Mouse (Mus musculus): ENCODE results near the gene Pin1. TPM values are rescaled to one million over a fixed set of nuclear protein-coding genes. Genes with fewer than 3 reads are reported as not detected.
A peak's percentile ranks its signal among the peaks of the same experiment; 100 is the strongest.
"Not testable (repeated sequence)": the region's sequence is repeated elsewhere in the genome, so short reads cannot be mapped to it uniquely, and the experiment has no call there.

The Pin1 gene
- total RNA-seq, 2 experiments from 2014 or later = 17.3 to 18.6 TPM

GRCm38 (mm10) chr9:20653859-20654258 lies 2.0 kb downstream of the Pin1 start:
- DNase-seq (ENCODE audit: low spot score in 2 of 2) = no peak

- no peak for DNase-seq (ENCODE audit: low spot score in 2 of 2)
Measured at GRCm38 (mm10) chr9:20657546-20657945, 5.7 kb downstream of the Pin1 start.

- peak; percentile 39 to 74 for DNase-seq (ENCODE audit: low spot score in 2 of 2)
Measured at GRCm38 (mm10) chr9:20662325-20662724, 10.4 kb downstream of the Pin1 start.

GRCm38 (mm10) chr9:20662874-20663273 lies 11.0 kb downstream of the Pin1 start:
- DNase-seq (ENCODE audit: low spot score in 2 of 2) = no peak

DNA sequence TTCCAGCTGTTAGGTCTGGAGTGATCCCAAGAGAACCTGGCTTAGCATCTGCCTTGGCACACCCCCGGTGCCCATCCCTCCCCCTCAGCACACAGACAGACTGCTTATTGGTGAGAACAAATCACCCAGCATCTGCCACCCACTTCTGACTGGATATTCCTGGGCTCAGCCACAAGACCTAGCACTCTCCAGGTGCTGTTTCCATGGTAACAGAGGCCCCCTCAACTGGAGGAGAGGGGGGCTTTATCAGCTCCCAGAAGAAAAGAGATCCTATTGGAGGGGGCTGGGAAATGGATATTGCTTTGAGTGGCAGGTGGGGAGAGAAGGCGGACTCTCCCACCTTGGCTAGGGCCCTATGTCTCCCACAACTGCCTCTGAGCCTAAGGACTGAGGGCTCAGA lies 12.1 kb downstream of the Pin1 start:
- no peak for DNase-seq (ENCODE audit: low spot score in 2 of 2)

GRCm38 (mm10) chr9:20664366-20664765 lies 12.5 kb downstream of the Pin1 start:
- DNase-seq (ENCODE audit: low spot score in 2 of 2) = no peak

DNA sequence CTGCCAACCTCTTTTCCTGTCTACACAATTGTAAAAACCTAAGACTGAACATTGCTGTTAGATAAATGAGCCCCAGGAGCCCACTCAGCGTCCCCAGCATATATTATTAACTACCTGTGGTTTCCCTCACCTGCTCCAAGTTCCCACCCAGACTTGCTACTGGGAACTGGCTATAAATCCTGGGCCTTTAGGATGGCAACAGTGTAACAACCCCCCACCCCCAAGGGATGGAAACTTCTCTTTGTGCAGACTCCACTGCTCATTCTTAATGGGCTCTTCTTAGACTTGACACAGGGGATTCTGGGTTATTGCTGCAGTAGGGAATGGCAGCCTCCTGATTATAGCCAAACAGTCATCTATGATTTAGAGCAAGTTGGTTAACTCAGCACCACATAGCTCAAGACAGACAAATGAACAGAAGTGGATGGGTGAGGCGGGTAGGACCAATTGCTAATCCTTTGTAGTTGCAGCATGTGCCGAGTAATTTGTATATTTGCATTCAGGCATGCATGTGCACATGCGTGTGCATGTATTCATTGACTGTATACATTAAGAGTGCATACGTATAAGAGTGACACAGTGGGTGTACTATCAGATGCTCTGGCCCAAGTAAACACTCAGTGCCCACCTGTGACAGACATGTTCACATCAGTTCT lies 13.2 kb downstream of the Pin1 start:
- no peak for DNase-seq (ENCODE audit: low spot score in 2 of 2)

GRCm38 (mm10) chr9:20665925-20666324 lies 14.0 kb downstream of the Pin1 start:
- no peak for DNase-seq (ENCODE audit: low spot score in 2 of 2)

GRCm38 (mm10) chr9:20666510-20667034 lies 14.7 kb downstream of the Pin1 start:
- DNase-seq (ENCODE audit: low spot score in 2 of 2) = no peak

GRCm38 (mm10) chr9:20668065-20668464 lies 16.2 kb downstream of the Pin1 start:
- DNase-seq (ENCODE audit: low spot score in 2 of 2) = no peak

DNA sequence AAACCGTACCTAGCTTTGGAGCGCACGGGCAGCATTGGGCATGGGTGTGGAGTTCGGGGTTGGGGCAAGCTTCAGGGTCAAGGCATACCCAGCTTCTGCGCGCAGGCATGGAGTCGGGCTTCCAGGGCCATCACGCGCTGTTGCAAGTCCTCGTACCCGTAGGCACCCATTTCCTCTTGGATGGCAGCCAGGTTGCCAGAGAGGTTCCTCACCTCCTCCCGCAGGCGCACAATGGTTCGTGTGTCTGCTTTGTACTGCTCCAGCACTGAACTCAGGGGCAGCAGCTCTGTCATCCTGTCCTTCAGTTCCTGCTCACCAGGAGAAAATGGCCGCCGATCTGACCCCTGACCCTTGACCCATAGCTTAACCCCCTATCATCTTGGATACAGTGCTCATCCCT lies 20.2 kb downstream of the Pin1 start:
- no peak for DNase-seq (ENCODE audit: low spot score in 2 of 2)

GRCm38 (mm10) chr9:20677892-20678291 lies 26.0 kb downstream of the Pin1 start:
- DNase-seq (ENCODE audit: low spot score in 2 of 2) = no peak

GRCm38 (mm10) chr9:20680378-20680958 lies 28.6 kb downstream of the Pin1 start:
- no peak for DNase-seq (ENCODE audit: low spot score in 2 of 2)

DNA sequence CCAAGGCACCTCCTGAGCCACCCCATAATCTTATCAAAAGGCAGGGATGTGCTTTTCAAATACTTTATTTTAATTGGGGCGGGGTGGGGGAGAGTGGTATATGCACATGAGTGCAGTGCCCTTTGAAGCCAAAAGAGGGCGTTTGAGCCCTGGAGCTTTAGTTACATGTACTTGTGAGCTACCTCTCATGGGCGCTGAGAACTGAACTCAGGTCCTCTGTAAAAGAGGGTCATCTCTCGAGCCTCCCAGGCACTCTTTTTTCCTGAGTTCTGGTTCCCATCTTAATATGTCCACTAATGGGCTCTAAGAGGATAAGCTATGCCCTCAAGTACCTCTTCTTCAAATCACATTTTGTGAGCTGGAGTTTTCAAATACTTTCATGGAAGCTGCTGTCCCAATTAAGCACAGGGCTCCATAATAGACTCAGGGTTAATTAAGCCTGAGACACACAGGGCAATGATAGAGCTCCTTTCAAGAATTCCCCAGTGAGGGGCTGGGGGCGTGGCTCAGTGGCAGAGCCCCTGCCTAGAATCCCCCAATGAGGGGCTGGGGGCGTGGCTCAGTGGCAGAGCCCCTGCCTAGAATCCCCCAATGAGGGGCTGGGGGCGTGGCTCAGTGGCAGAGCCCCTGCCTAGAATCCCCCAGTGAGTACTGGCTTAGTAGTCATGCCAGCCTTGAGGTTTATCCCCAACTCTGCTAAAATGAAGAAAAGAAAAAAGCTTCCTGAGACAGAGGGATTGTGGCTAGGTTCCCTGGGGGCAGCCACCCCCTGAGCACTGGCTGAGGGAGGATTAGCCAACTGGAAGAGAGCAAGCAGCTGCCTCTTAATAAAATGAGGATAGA lies 29.9 kb downstream of the Pin1 start:
- DNase-seq (ENCODE audit: low spot score in 2 of 2) = no peak

DNA sequence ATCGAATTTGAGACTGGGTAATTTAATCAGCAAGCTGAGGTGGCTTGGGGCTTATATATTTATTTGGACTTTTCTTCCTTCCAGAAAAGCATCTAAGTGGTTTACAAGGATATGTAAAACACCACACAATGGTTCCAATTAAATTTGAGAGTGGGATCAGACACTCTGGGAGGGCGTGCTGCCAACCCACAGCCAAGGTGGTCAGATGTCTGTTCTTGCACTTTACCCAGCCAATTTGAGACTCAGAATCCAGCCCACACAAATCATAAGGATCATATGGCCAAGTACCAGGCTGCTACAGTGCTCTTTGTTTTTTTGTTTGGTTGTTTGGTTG lies 30.5 kb downstream of the Pin1 start:
- no peak for DNase-seq (ENCODE audit: low spot score in 2 of 2)

DNA sequence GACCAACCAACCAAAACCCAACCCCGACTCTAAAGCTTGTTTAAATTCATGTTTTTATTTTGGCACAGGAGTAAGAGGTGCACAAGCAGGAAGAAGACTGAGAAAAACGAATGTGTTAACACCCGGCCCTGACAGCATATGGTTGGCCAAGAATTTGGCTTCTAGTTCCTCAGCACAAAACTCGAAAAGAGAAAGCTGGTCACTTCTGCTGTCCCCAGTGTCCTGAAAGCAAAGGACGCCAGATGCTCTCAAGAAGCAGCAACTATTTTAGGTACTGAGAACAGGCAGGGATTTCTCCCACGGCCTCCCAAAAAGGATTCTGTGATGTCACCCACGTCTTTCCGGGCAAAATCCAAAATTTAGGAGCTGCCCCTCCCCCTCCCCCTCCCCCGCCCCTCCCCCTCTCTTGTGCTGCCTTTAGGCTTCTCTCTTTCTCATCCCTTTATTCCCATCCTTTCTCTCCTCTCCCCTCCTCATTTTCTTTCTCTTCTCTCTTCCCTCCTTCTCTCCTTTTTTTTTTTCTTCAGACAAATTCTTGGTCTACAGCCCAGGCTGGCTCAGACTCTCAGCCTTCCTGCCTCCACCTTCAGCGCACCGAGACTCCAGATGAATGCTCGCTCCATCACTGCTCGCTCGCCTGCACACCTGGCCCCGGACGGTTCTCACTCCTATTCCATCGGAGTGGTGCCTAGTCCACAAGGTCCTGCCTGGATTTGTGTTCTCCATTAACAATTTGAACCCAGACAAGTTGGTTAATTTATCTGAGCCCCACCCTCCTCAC lies 33.4 kb downstream of the Pin1 start:
- no peak for DNase-seq (ENCODE audit: low spot score in 2 of 2)

DNA sequence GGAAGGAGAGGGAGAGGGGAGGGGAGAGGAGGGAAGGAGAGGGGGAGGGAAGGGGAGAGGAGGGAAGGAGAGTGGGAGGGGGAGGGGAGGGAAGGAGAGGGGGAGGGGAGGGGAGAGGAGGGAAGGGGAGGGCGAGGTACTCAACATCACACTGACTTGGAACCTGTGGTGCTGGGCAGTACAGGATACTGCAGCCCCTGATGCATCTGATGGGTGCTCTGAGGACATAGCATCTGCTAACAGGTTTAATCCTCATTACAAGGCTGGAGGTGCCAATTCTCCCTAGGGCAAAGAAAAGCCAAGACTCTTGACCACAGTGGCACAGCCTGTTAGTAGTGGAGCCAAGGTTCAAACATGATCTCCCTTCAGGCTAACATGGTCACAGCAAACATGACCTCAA lies 37.5 kb downstream of the Pin1 start:
- no peak for DNase-seq (ENCODE audit: low spot score in 2 of 2)

GRCm38 (mm10) chr9:20689913-20690312 lies 38.0 kb downstream of the Pin1 start:
- DNase-seq (ENCODE audit: low spot score in 2 of 2) = no peak

DNA sequence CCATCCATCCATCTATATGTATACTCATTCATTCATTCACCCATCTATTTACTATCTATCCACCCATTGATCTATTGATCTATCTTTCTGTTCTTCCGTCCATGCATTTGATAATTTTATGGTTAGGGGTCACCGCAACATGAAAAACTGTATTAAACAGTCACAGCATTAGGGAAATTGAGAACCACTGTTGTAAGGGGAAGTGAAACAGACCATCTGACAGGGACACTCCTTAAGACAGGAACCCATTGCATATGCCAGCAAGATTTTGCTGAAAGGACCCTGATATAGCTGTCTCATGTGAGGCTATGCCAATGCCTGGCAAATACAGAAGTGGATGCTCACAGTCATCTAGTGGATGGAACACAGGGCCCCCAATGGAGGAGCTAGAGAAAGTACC lies 38.6 kb downstream of the Pin1 start:
- not testable (repeated sequence) for DNase-seq (ENCODE audit: low spot score in 2 of 2)

DNA sequence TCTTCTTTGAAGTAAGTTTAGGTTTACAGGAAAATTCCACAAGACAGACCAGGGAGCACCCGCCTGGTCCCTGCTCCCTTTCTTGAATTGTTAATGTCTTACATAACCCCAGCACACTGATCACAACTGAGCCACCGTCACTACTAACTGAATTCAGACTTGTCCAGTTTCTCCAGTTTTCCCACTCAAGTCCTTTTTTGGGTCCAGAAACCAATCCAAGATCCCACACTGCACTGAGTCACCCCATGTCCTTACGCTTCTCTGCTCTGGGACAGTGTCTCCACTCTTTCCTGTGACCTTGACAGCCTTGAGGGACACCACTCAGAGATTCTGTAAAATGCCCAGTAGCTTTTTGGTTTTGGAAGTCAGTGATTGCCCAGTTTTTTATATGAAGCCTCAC lies 41.0 kb downstream of the Pin1 start:
- DNase-seq (ENCODE audit: low spot score in 2 of 2) = no peak

DNA sequence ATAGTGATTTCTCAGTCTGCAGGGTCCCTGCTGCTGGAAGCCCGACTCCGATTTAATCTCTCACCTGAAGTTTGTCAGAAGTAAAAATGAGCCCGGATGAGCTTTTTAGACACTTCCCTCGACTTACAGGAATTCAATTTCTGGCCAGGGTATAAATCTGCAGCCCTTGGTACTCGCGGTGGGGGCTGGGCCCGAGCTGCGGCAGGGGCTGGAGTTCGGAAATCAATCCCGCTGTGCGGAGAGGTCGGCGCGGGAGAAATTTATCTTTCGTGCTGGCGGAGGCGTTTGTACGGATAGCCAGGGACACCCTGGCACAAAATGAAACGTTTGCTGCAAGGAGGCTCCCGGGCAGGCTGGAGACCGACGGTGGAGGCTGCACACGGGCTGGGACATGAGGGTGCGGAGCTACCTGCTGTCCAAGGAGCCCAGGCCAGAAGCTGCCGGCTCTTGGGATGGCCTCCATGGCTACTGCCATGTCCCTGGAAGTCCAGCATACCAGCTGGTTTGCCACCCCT lies 42.9 kb downstream of the Pin1 start:
- no peak for DNase-seq (ENCODE audit: low spot score in 2 of 2)
